Mouse (Mus musculus): ENCODE measurements around the gene Arrdc5.

Arrdc5 gene

DNA sequence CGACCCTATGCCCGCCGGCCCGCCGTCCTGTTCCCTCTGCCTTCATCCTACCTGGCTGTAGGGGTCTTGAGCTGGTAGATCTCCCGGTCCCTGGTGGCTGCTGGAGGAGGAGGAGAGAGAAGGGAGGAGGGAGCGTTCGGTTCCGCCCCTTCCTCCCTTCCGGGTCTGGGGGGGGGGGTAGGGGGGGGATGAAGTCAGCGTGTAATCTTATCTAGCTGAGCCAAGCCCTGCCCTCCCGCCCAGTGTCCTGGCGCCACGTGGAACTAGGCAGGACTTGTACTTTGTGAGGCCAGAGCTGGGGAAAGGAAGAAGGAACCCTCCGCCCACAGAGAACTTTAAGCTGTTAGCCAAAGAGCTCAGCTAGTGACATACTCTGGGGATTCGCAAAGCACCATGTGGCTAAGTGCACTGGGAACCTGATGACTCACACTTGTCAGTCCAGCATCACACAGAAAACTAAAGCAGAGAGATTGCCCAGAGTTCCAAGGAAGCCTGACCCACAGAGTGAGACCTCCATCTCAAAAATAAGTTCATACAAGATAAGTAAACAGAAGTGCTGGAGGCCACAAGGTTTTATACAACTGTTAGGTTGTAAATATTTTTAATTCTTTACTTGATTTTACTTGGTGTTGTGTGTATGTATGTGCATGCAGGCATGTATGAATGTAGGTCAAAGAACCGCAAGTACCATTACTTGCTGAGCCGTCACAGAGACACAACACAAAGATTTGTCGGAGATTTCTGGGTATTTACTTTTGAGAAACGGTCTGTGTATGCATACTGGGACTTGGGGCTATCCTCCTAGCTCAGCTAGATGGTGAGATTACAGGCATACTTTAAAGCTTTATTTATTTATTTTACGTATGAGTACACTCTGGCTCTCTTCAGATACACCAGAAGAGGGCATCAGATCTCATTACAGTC, 23.2 kb downstream of the Arrdc5 start, which contains the start of gene Ticam1:
Gene Ticam1 (minus strand): TSS at position 144 of the 924 bp plus-strand sequence.
- ChIA-PET POLR2A (interaction anchor here (0.6 to 64.8 kb wide), 53 partner anchors 8 to 556 kb away, joined by 3 to 2494 read pairs (median 5); partner anchors contain the start of genes Kdm4b (in 3 of the 4), Arrdc5 (in 2 of the 4), Plin3 (in 2 of the 4) and Ranbp3 (in 2 of the 4)), CTCF (interaction anchor here (0.5 to 1.5 kb wide), 30 partner anchors 10 to 442 kb away, joined by 3 to 9 read pairs (median 4); partner anchors contain the start of gene Ebi3 (in 1 of the 4))

DNA sequence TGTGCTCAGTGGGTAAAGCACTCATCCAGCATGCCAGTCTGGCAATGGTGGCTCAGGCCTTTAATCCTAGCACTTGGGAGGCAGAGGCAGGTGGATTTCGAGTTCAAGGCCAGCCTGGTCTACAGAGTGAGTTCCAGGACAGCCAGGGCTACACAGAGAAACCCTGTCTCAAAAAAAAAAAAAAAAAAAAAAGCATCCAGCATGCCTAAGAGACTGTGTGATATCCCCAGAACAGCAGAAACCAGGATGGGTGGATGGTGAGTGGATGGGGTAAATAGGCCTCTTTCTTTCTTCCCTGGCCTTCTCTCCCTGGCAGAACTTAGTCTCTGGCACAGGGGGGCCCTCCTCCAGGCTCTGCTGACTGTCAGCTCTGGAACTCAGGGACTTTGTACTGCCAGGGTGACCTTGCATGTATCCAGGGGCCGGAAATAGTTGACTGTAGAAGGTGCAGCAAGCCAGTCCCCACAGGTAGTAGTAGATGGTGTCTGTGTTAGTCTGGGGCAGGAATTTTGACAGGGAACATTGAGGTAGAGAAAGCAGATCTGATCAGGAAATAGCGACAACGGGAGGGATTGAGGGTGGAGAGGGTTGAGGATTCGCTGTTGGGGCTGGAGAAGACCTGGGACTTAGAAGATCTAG, 24.1 kb downstream of the Arrdc5 start:
- POLR2A ChIA-PET = interaction anchor here in 3 of 4 experiments (0.6 to 64.8 kb wide), 38 partner anchors 9 to 397 kb away, joined by 3 to 2494 read pairs (median 5); partner anchors contain the start of genes Kdm4b (in 2 of the 3), Plin3 (in 2 of the 3), Ranbp3 (in 2 of the 3) and Arrdc5 (in 1 of the 3)
- CTCF ChIA-PET = interaction anchor here in 3 of 4 experiments (0.6 to 1.5 kb wide), 16 partner anchors 12 to 443 kb away, joined by 3 to 10 read pairs (median 6); no protein-coding TSS in a partner anchor

DNA sequence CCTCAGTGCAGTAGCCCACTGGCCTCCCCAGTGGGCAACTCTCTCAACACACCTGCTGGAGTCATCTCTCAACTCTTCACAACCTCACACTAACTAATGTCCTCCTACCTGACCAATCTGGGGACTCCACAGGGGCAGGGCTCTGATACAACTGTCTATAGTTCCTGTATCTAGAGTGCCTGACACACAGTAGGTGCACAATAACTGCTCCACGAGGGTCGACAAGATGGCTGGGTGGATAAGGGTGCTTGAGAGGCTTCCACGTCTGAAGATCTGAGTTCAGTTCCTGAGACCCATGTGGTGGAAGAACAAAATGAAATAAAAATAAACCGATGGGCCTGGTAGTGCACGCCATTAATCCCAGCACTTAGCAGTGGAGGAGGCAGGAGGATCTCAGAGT, 26.1 kb downstream of the Arrdc5 start:
- POLR2A ChIA-PET = interaction anchor here (0.6 to 64.8 kb wide), 8 partner anchors 10 to 174 kb away, joined by 3 to 2494 read pairs (median 3); partner anchors contain the start of genes Plin3 (in 2 of the 4), Arrdc5 (in 1 of the 4), Fem1a (in 1 of the 4) and Kdm4b (in 1 of the 4)
- CTCF ChIA-PET = no interaction called here

DNA sequence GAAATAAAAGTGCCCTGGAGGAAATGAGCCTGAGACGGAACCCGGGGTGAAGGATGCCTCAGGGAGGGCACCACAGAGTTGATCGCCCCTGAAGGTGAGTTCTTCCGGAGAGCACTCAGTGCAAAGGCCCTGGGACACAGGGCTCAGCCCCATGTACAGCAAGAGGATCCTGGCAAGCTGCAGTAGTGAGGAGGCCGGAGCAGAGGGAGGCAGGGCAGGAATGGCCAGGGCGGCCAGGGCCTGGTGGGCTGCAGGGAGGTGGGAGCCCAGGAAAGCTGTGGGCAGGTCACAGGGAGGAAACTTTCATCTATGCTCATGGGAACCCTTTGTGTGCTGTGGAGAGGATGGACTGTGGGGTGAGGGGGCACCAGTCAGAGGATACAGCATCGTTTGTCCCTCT, 26.6 kb downstream of the Arrdc5 start:
- POLR2A ChIA-PET = interaction anchor here in 2 of 4 experiments (1.4 to 64.8 kb wide), 2 partner anchors 14 to 28 kb away, joined by 3 to 2494 read pairs; partner anchors contain the start of genes Arrdc5 (in 1 of the 2), Kdm4b (in 1 of the 2), Plin3 (in 1 of the 2) and Ticam1 (in 1 of the 2)

DNA sequence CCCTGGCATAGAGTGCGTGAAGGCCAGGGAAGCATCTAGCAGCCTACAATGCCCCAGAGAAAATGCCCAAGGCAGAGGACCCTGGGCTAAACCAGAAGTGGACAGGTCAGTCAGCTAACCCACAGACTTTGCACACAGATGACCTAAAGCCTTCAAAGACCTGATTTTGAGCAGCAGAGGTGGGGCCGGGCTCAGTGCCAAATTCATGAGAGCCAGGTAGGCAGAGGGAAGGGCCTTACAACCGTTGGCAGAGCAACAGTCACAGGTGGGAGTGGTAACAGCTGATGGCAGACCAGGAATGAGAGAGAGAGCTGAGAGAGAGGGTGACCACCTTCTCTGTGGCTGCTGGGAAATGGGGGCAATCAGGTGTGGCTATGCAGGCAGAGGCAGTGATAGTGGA, 27.4 kb downstream of the Arrdc5 start:
- ChIA-PET POLR2A (interaction anchor here in 3 of 4 experiments (0.7 to 64.8 kb wide), 5 partner anchors 15 to 194 kb away, joined by 3 to 2494 read pairs (median 3); partner anchors contain the start of genes Arrdc5 (in 1 of the 3), Kdm4b (in 1 of the 3), Plin3 (in 1 of the 3) and Ticam1 (in 1 of the 3)), CTCF (no interaction called here)

More for the DNA sequence above, 26.6 kb downstream of the Arrdc5 start:
- CTCF ChIA-PET = no interaction called here

DNA sequence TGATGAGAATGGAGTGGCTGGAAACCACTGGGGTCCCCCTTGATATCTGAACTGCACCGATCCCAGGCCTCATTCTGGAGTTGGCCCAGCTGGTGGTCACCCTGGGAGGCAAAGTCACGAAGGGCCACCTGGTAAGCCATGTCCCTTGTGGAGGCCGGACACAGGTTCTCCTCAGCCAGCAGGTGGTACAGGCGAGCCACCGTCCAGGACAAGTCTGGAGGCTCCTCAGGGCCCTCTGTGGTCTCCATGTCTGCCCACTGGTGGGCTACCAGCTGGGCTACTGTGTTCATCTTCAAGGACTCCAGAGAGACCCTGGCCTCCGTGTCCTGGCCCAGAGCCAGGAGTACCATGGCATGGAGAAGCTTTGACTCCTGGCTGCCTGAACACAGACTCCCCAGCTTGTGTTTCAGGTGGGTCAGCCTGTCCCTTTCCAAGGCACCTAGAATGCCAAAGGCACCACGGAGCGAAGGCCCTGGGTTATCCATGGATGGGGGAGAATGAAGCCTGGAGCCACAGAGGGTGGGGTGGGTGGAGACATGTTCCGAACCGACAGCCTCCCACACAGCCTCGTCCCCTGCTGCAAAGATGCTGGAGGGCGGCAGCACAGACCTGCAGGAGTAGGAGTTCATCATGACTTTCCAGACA, 28.4 kb downstream of the Arrdc5 start:
- ChIA-PET POLR2A (interaction anchor here in 3 of 4 experiments (0.6 to 64.8 kb wide), 7 partner anchors 10 to 193 kb away, joined by 3 to 2494 read pairs (median 5); partner anchors contain the start of genes Arrdc5 (in 1 of the 3), Kdm4b (in 1 of the 3), Plin3 (in 1 of the 3) and Ticam1 (in 1 of the 3)), CTCF (no interaction called here)

DNA sequence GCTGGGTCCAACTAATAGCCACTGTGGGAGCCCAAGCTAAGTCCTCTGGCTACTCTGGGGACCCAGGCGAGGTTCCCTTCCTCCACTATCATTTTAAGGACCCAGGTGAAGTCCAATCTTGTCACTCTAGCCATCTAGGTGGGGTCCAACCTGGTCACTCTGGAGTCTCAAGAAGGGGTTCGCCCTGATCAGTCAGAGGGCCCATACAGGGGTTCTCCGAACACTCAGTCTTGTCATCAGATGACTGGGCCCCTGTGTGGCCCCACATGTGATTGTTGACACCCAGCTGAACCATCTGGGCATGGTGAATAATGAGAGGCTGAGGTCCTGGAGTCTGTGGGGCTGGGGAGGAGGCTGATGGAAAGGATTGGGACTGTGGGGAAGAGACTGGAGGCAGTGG, 30.3 kb downstream of the Arrdc5 start:
- POLR2A ChIA-PET = interaction anchor here in 3 of 4 experiments (1.1 to 64.8 kb wide), 10 partner anchors 7 to 55 kb away, joined by 3 to 2494 read pairs (median 6); partner anchors contain the start of genes Kdm4b (in 2 of the 3), Arrdc5 (in 1 of the 3), Plin3 (in 1 of the 3) and Ticam1 (in 1 of the 3)
- CTCF ChIA-PET = interaction anchor here in 1 of 4 experiments (0.5 kb wide), 1 partner anchor 280 kb away, joined by 4 read pairs; no protein-coding TSS in a partner anchor

DNA sequence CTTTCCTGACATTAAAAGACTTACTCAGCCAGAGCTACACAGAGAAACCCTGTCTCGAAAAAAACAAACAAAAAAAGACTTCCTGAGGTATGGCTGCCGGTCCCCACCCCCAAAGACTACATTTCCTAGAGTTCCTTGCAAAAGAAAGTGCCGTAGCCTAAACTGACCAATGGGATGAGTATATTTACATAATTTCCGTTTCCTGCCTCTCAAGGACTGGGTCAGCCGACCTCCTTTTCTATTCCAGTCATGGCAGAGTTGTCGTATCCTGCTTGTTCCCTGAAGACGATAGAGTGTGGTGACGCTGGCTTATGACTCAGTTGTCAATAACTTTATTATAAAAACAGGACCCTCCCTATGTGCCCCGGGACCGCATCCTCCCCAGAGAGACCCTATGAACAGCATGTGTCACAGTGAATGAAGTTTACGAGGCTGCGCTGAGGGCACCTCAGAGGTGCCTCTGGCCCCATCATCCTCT, 30.9 kb downstream of the Arrdc5 start:
- POLR2A ChIA-PET = interaction anchor here in 2 of 4 experiments (1.2 to 64.8 kb wide), 7 partner anchors 10 to 56 kb away, joined by 3 to 2494 read pairs (median 6); partner anchors contain the start of genes Kdm4b (in 2 of the 2), Arrdc5 (in 1 of the 2), Plin3 (in 1 of the 2) and Ticam1 (in 1 of the 2)
- CTCF ChIA-PET = no interaction called here

DNA sequence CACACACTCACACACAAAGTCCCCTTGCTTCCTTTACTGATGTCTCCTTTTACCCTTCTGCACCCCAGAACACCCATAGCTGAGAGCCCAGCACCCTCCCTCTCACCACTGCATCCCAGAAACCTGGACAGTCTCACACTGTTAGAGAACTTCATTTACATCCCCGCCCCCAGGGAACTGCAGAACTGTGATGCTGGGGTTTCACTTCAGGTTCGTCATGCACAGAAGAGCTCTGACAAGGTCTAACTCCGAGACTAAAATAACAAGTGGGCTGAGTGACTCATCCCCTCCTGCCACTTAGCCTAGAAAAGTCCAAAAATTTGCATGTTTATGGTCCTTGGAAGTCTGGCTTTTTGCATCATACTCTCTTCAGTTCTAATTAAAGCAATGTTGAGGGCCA, 33.8 kb downstream of the Arrdc5 start:
- ChIA-PET POLR2A (interaction anchor here (0.6 to 64.8 kb wide), 29 partner anchors 9 to 344 kb away, joined by 3 to 2494 read pairs (median 4); partner anchors contain the start of genes Ticam1 (in 3 of the 4), Arrdc5 (in 2 of the 4), Fem1a (in 2 of the 4) and Plin3 (in 2 of the 4)), CTCF (interaction anchor here in 3 of 4 experiments (0.6 to 2.0 kb wide), 7 partner anchors 11 to 287 kb away, joined by 3 to 5 read pairs (median 4); partner anchors contain the start of gene Ticam1 (in 1 of the 3))

DNA sequence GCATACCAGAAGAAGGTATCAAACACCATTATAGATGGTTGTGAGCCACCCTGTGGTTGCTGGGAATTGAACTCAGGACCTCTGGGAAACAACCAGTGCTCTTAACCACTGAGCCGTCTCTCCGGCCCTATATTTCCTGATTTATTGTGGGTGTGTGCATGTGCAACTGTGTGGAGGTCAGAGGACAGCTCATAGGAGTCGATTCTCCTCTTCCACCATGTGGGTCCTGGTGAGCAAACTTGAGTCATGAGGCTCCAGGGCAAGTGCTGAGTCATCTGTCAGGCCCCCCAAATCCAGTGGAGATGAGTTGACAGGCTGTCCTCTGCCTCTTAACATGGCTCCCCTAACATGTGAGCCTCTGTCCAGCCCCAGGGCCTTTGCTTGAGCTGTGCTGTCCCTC, 34.2 kb downstream of the Arrdc5 start:
- POLR2A ChIA-PET = interaction anchor here (0.7 to 64.8 kb wide), 27 partner anchors 10 to 361 kb away, joined by 3 to 2494 read pairs (median 6); partner anchors contain the start of genes Ticam1 (in 3 of the 4), Arrdc5 (in 2 of the 4), Dpp9 (in 2 of the 4) and Fem1a (in 2 of the 4)
- CTCF ChIA-PET = interaction anchor here in 3 of 4 experiments (0.5 to 2.3 kb wide), 10 partner anchors 10 to 287 kb away, joined by 3 to 9 read pairs (median 4); partner anchors contain the start of genes Kdm4b (in 1 of the 3) and Ticam1 (in 1 of the 3)

DNA sequence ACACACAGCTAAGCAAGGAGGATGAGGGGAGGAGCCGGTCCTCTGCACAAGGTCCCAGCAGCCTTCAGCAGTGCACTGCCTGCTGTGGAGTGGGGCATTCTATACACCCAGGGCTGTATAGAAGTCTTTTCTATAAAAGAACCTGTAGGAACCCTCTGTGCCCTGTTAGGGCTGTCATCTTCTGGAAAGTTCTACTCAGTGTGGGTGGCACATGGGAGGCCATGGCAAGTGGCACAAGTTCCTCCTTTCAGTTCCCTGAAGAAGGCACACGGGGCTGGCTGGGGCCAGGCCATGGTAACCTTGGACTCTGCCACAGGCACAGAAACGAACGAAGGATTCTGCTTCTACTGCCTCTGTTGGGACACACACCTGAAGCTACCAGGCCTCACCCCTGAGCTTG, 35.1 kb downstream of the Arrdc5 start:
- ChIA-PET CTCF (interaction anchor here (0.5 to 3.4 kb wide), 42 partner anchors 9 to 558 kb away, joined by 3 to 26 read pairs (median 4); partner anchors contain the start of genes Ticam1 (in 2 of the 4), Dpp9 (in 1 of the 4) and Kdm4b (in 1 of the 4)), POLR2A (interaction anchor here (0.6 to 64.8 kb wide), 39 partner anchors 9 to 408 kb away, joined by 3 to 2494 read pairs (median 6); partner anchors contain the start of genes Dpp9 (in 3 of the 4), Arrdc5 (in 2 of the 4), Kdm4b (in 2 of the 4) and Plin3 (in 2 of the 4))

DNA sequence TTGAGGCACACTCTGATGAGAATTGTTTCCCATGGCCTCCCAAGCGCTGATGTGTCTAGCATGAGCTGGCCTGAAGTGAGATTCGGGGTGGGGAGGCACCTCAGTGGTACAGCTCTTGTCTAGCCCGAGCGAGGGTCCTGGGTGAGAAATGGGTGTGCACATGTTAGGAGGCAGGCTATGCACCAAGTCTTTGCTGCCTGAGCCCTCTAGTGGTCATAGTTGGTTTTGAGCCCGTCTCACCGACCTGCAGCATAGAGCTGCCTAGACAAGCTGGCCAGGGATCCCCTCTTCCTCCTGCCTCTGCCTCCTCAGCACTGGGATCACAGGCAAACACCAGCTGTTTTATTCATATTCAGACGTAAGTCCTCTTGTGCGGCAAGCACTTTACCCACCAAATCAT, 36.1 kb downstream of the Arrdc5 start:
- ChIA-PET CTCF (interaction anchor here (0.5 to 3.4 kb wide), 102 partner anchors 8 to 473 kb away, joined by 3 to 26 read pairs (median 4); partner anchors contain the start of genes Ticam1 (in 4 of the 4), Kdm4b (in 2 of the 4), Chaf1a (in 1 of the 4) and Dpp9 (in 1 of the 4)), POLR2A (interaction anchor here (0.6 to 64.8 kb wide), 50 partner anchors 9 to 409 kb away, joined by 3 to 2494 read pairs (median 4); partner anchors contain the start of genes Dpp9 (in 4 of the 4), Ticam1 (in 3 of the 4), Kdm4b (in 2 of the 4) and Plin3 (in 2 of the 4))

DNA sequence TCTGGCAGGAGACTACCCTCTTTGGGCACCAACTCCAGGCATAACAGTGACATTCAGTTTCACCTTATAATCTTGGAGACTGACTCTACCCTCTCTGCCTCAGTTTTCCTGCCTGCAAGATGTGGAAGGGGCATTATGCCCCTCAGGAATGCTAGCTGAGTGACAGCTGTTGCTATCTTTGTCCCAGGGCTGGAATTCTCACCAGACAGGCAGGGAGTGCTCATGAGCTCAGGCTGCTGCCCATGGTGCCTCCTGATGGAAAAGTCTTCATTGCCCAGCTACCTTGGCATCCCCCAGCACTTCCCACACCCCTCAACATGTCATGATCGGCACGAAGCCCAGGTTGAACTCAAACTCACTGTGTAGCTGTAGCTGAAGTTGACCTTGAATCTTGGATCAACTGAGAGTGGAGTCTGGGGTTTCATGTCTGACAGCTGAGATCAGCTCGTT, 37.4 kb downstream of the Arrdc5 start:
- POLR2A ChIA-PET = interaction anchor here in 3 of 4 experiments (0.5 to 64.8 kb wide), 23 partner anchors 8 to 616 kb away, joined by 3 to 2494 read pairs (median 4); partner anchors contain the start of genes Kdm4b (in 2 of the 3), Plin3 (in 2 of the 3), Ticam1 (in 2 of the 3) and Uhrf1 (in 2 of the 3)
- CTCF ChIA-PET = interaction anchor here (0.6 to 3.4 kb wide), 11 partner anchors 11 to 290 kb away, joined by 3 to 17 read pairs (median 5); partner anchors contain the start of gene Plin5 (in 1 of the 4)

DNA sequence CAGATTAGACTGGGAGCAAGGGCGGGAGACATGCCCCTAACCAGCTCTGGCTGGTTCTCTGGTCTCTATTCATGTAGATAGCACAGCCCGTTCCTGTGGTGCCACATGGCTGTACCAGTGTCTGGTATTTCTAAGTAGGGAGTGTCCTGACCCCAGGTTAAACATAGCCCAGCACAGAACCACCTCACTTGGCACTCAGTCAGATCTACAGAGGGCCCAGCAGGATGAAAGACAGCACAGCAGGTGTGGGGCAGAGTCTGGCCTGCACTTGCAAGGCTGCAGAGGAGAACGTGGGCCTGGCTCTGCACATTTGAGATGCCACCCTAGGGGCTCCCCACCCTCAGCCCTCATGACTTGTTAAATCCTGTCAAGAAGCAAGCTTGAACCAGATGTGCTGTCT, 38.9 kb downstream of the Arrdc5 start:
- POLR2A ChIA-PET = interaction anchor here (0.6 to 64.8 kb wide), 33 partner anchors 9 to 491 kb away, joined by 3 to 2494 read pairs (median 4); partner anchors contain the start of genes Uhrf1 (in 3 of the 4), Arrdc5 (in 2 of the 4), Dpp9 (in 2 of the 4) and Plin3 (in 2 of the 4)
- CTCF ChIA-PET = interaction anchor here in 2 of 4 experiments (0.5 to 1.7 kb wide), 6 partner anchors 15 to 208 kb away, joined by 3 to 6 read pairs (median 3); partner anchors contain the start of genes Dpp9 (in 1 of the 2) and Ticam1 (in 1 of the 2)

DNA sequence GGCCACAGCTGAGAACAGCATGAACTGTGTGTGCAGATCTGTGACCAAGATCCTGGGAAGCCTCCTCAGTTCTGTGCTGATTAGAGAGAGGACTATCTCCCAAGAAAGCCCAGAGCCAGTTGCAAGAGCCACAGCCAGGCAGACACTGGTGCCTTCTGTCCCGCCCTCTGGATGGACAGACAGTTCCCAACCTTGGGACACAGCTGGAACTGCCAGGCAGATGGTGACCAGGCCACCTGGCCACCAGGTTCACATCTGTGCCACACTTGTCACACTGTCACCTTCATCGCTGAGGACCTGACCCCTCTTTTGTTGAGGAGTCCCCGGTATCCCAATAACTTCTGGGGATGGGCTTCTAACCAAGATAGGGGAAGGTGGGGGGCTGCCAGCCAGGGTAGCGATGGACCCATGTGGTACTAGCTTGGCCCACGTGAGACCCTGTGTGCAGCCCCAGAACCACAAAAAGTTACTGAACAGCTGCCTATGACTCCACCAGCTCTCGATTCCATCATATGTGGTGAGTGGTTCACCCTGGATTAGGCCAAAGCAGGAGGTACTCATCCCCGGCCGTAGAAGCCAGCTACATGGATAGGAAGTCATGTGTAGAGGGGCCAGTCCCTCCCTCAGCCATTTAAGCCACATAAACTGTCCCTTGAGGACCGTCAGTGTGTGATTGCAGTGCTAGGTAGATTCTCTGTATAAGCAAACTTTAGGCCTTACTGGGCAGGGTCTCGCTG, 40.6 kb downstream of the Arrdc5 start:
- POLR2A ChIA-PET = interaction anchor here in 2 of 4 experiments (0.9 to 64.8 kb wide), 11 partner anchors 8 to 772 kb away, joined by 3 to 2494 read pairs (median 4); partner anchors contain the start of genes Plin3 (in 2 of the 2), Uhrf1 (in 2 of the 2), Arrdc5 (in 1 of the 2) and Hdgfl2 (in 1 of the 2)
- CTCF ChIA-PET = interaction anchor here in 2 of 4 experiments (0.6 to 1.2 kb wide), 2 partner anchors 22 to 112 kb away, joined by 3 read pairs; no protein-coding TSS in a partner anchor
